Mouse (Mus musculus): ENCODE measurements around the gene Cacnb1.

DNA sequence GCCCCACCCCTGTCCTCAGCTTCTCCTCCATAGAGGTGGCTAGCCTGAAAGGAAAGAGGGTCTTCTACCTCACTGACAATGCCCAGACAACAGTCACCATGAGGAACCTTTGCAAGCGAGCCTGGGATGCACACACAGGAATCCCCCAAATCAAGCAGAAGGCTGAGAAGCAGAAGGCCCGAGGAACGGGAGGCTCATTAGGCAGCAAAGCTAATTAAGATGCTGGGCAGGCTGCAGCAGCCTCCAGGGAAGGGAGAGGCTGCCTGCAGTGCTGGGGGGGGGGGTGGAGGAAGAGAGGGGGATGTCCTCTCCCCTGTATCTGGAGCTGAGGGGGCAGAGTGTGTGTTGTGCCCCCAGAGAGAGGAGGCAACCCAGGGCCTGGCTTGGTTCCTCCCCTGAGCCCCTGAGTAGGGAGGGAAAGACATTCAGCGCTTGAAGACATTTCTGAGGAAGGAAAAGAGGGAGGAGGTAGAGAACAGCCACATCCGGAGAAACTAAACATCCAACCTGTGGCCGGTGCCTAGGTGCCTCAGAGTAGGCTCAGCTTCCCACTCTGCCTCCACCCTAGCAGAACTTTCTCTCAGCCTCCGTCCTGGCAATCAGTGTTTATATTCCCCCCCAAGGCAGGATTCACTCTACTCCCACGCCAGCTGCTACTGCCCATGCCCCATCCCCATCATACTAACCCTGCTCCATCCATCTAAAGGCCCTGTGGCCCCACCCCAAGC is 2.8 kb downstream of the Cacnb1 start:
- TF ChIP-seq POLR2A (IDR thresholded peaks at IDR 0.05; ENCODE audit: low read depth, low read length) (no peak), CTCF (conservative IDR thresholded peaks at IDR 0.05; ENCODE audit: insufficient read depth, insufficient read length, low read depth, low read length) (no peak)

Measured in kidney, adult 2 months (tissue).